Mouse (Mus musculus): ENCODE measurements at regions not wholly inside any gene's neighbourhood (a gene's known extent, or its start where the extent isn't known, plus 50 kb on each side); places are given as distances from the start of the nearest gene placed in this dataset.
"Not testable (repeated sequence)": the region's sequence is repeated elsewhere in the genome, so short reads cannot be mapped to it uniquely, and the experiment has no call there.

- DNase-seq (ENCODE audit: low read depth) = no peak
These were observed 153.8 kb downstream of the Cd109 start for GRCm38 (mm10) chr9:78769168-78769567.

- no peak for DNase-seq (ENCODE audit: low read depth)
These were observed 158.6 kb downstream of the Cd109 start for GRCm38 (mm10) chr9:78773936-78774335.

GRCm38 (mm10) chr9:78775462-78775861 is 160.1 kb downstream of the Cd109 start:
- no peak for DNase-seq (ENCODE audit: low read depth)

GRCm38 (mm10) chr9:78780595-78780994 is 165.2 kb downstream of the Cd109 start:
- no peak for DNase-seq (ENCODE audit: low read depth)

- peak; percentile 49 for DNase-seq (ENCODE audit: low read depth)
These were observed 167.0 kb downstream of the Cd109 start for GRCm38 (mm10) chr9:78782297-78782696.

GRCm38 (mm10) chr9:78782860-78783259 is 167.5 kb downstream of the Cd109 start:
- peak; percentile 52 for DNase-seq (ENCODE audit: low read depth)

- no peak for DNase-seq (ENCODE audit: low read depth)
These were observed 172.5 kb downstream of the Cd109 start for GRCm38 (mm10) chr9:78787866-78788265.

- DNase-seq (ENCODE audit: low read depth) = no peak
These were observed 174.4 kb downstream of the Cd109 start for GRCm38 (mm10) chr9:78789703-78790102.

GRCm38 (mm10) chr9:78790155-78790554 is 174.8 kb downstream of the Cd109 start:
- no peak for DNase-seq (ENCODE audit: low read depth)

GRCm38 (mm10) chr9:78795801-78796200 is 180.5 kb downstream of the Cd109 start:
- DNase-seq (ENCODE audit: low read depth) = no peak

GRCm38 (mm10) chr9:78817221-78817620 is 201.9 kb downstream of the Cd109 start:
- peak; percentile 70 for DNase-seq (ENCODE audit: low read depth)

GRCm38 (mm10) chr9:78821554-78822212 is 206.3 kb downstream of the Cd109 start:
- not testable (repeated sequence) for DNase-seq (ENCODE audit: low read depth)

GRCm38 (mm10) chr9:78844969-78845683 is 229.8 kb downstream of the Cd109 start:
- DNase-seq (ENCODE audit: low read depth) = no peak

GRCm38 (mm10) chr9:78846110-78846509 is 230.8 kb downstream of the Cd109 start:
- DNase-seq (ENCODE audit: low read depth) = no peak

- no peak for DNase-seq (ENCODE audit: low read depth)
These were observed 232.7 kb downstream of the Cd109 start for GRCm38 (mm10) chr9:78847890-78848563.

- DNase-seq (ENCODE audit: low read depth) = not testable (repeated sequence)
These were observed 233.2 kb downstream of the Cd109 start for GRCm38 (mm10) chr9:78848564-78848893.

- DNase-seq (ENCODE audit: low read depth) = no peak
These were observed 241.6 kb downstream of the Cd109 start for GRCm38 (mm10) chr9:78856981-78857380.

- DNase-seq (ENCODE audit: low read depth) = no peak
These were observed 244.6 kb downstream of the Cd109 start for GRCm38 (mm10) chr9:78859956-78860355.

- no peak for DNase-seq (ENCODE audit: low read depth)
These were observed 257.2 kb downstream of the Cd109 start for GRCm38 (mm10) chr9:78872561-78872960.

- DNase-seq (ENCODE audit: low read depth) = no peak
These were observed 264.8 kb downstream of the Cd109 start for GRCm38 (mm10) chr9:78879955-78880642.

- DNase-seq (ENCODE audit: low read depth) = no peak
These were observed 265.4 kb downstream of the Cd109 start for GRCm38 (mm10) chr9:78880643-78881306.

GRCm38 (mm10) chr9:78881307-78881790 is 266.0 kb downstream of the Cd109 start:
- DNase-seq (ENCODE audit: low read depth) = no peak
